Mouse (Mus musculus): Measurements from ENCODE around the gene Gstt3. TPM values are rescaled to one million over a fixed set of nuclear protein-coding genes. Genes with fewer than 3 reads are reported as not detected.

Gene Gstt3
- polyA plus RNA-seq, 1 experiment from 2014 or later = 72.6 TPM

- H3K4me2 ChIP-seq (replicated peaks; ENCODE audit: low read depth) = no peak overlapping the region
- H3K9me3 ChIP-seq (ENCODE audit: control insufficient read depth, low read length) = no peaks in the 10 kb centered on the region
- 62% methylated on average over 5 of the region's 5 CpGs for whole genome bisulfite sequencing
- peak; percentile 64 for DNase-seq (ENCODE audit: low spot score)
- no peaks in the 10 kb centered on the region for H3K36me3 ChIP-seq (ENCODE audit: control insufficient read depth, insufficient read depth, low read length)
- H3K27ac ChIP-seq (replicated peaks) = no peak overlapping the region
- no peaks in the 10 kb centered on the region for H3K27me3 ChIP-seq (ENCODE audit: control insufficient read depth, insufficient read depth, low read length)
- H3K4me1 ChIP-seq (replicated peaks; ENCODE audit: control insufficient read depth, insufficient read depth) = no peaks in the 10 kb centered on the region; the same call in 1 of the 2 replicates
- no peak overlapping the region for H3K9ac ChIP-seq (ENCODE audit: low read length)
- H3K4me3 ChIP-seq (ENCODE audit: low read depth, low read length) = no peak overlapping the region
- ATAC-seq (ENCODE audit: low FRiP score, low TSS enrichment) = peak; percentile 94
- no peak for TF ChIP-seq EP300 (optimal IDR thresholded peaks at IDR 0.05)
- no peak for TF ChIP-seq CTCF (IDR thresholded peaks at IDR 0.05; ENCODE audit: low read depth)
Observed at GRCm38 (mm10) chr10:75789841-75790240, 8.6 kb upstream of the Gstt3 start.

- no peaks in the 10 kb centered on the region for H3K27me3 ChIP-seq (ENCODE audit: control insufficient read depth, insufficient read depth, low read length)
- H3K4me3 ChIP-seq (ENCODE audit: low read depth, low read length) = no peak overlapping the region
- H3K36me3 ChIP-seq (ENCODE audit: control insufficient read depth, insufficient read depth, low read length) = no peaks in the 10 kb centered on the region
- H3K27ac ChIP-seq (replicated peaks) = no peak overlapping the region
- no peaks in the 10 kb centered on the region for H3K9me3 ChIP-seq (ENCODE audit: control insufficient read depth, low read length)
- ATAC-seq (ENCODE audit: low FRiP score, low TSS enrichment) (0 out of 2 replicates have a peak, but pooled peaks have one; percentile 33), DNase-seq (ENCODE audit: low spot score) (no peak)
- no peak overlapping the region for H3K9ac ChIP-seq (ENCODE audit: low read length)
- 80% methylated on average over 6 of the region's 6 CpGs for WGBS
- H3K4me1 ChIP-seq (replicated peaks; ENCODE audit: control insufficient read depth, insufficient read depth) = no peaks in the 10 kb centered on the region
- TF ChIP-seq CTCF (IDR thresholded peaks at IDR 0.05; ENCODE audit: low read depth) = no peak
- no peak for TF ChIP-seq EP300 (optimal IDR thresholded peaks at IDR 0.05)
- H3K4me2 ChIP-seq (replicated peaks; ENCODE audit: low read depth) = no peak overlapping the region
Observed at GRCm38 (mm10) chr10:75789081-75789735, 8.0 kb upstream of the Gstt3 start.

GRCm38 (mm10) chr10:75788277-75788676, 7.1 kb upstream of the Gstt3 start:
- Histone ChIP-seq H3K27ac (replicated peaks) (no peak overlapping the region), H3K9me3 (ENCODE audit: control insufficient read depth, low read length) (no peaks in the 10 kb centered on the region), H3K9ac (ENCODE audit: low read length) (no peak overlapping the region), H3K4me2 (replicated peaks; ENCODE audit: low read depth) (no peak overlapping the region), H3K36me3 (ENCODE audit: control insufficient read depth, insufficient read depth, low read length) (no peaks in the 10 kb centered on the region), H3K4me3 (ENCODE audit: low read depth, low read length) (no peak overlapping the region), H3K4me1 (replicated peaks; ENCODE audit: control insufficient read depth, insufficient read depth) (no peaks in the 10 kb centered on the region), H3K27me3 (ENCODE audit: control insufficient read depth, insufficient read depth, low read length) (no peaks in the 10 kb centered on the region)
- TF ChIP-seq CTCF (IDR thresholded peaks at IDR 0.05; ENCODE audit: low read depth) (no peak), EP300 (optimal IDR thresholded peaks at IDR 0.05) (no peak)
- DNase-seq (ENCODE audit: low spot score) = no peak
- ATAC-seq (ENCODE audit: low FRiP score, low TSS enrichment) = no peak
- WGBS = 90% methylated on average over 8 of the region's 8 CpGs

GRCm38 (mm10) chr10:75785442-75785841, 4.2 kb upstream of the Gstt3 start:
- no peaks in the 10 kb centered on the region for H3K9me3 ChIP-seq (ENCODE audit: control insufficient read depth, low read length)
- DNase-seq (ENCODE audit: low spot score) (no peak), ATAC-seq (ENCODE audit: low FRiP score, low TSS enrichment) (no peak)
- H3K36me3 ChIP-seq (ENCODE audit: control insufficient read depth, insufficient read depth, low read length) = no peaks in the 10 kb centered on the region
- no peak overlapping the region for H3K4me2 ChIP-seq (replicated peaks; ENCODE audit: low read depth)
- H3K4me3 ChIP-seq (ENCODE audit: low read depth, low read length) = no peak overlapping the region
- 62% methylated on average over 1 of the region's 1 CpGs for WGBS
- H3K27me3 ChIP-seq (ENCODE audit: control insufficient read depth, insufficient read depth, low read length) = no peaks in the 10 kb centered on the region
- no peak for TF ChIP-seq CTCF (IDR thresholded peaks at IDR 0.05; ENCODE audit: low read depth)
- TF ChIP-seq EP300 (optimal IDR thresholded peaks at IDR 0.05) = no peak
- H3K27ac ChIP-seq (replicated peaks) = no peak overlapping the region
- H3K9ac ChIP-seq (ENCODE audit: low read length) = no peak overlapping the region
- no peaks in the 10 kb centered on the region; the same call in 1 of the 2 replicates for H3K4me1 ChIP-seq (replicated peaks; ENCODE audit: control insufficient read depth, insufficient read depth)

GRCm38 (mm10) chr10:75779206-75780174, 1.7 kb downstream of the Gstt3 start:
- peak; percentile 84 for DNase-seq (ENCODE audit: low spot score)
- 24% methylated on average over 15 of the region's 15 CpGs for WGBS

More at GRCm38 (mm10) chr10:75779206-75780174, 1.7 kb downstream of the Gstt3 start:
- H3K9me3 ChIP-seq (ENCODE audit: control insufficient read depth, low read length) = no peaks in the 10 kb centered on the region
- no peaks in the 10 kb centered on the region; the same call in 1 of the 2 replicates for H3K4me1 ChIP-seq (replicated peaks; ENCODE audit: control insufficient read depth, insufficient read depth)
- ATAC-seq (ENCODE audit: low FRiP score, low TSS enrichment) = peak; percentile 62
- no peak for TF ChIP-seq EP300 (optimal IDR thresholded peaks at IDR 0.05)
- no peak for TF ChIP-seq CTCF (IDR thresholded peaks at IDR 0.05; ENCODE audit: low read depth)
- H3K4me2 ChIP-seq (replicated peaks; ENCODE audit: low read depth) = peak overlapping the region; percentile 95
- no peaks in the 10 kb centered on the region for H3K27me3 ChIP-seq (ENCODE audit: control insufficient read depth, insufficient read depth, low read length)
- H3K36me3 ChIP-seq (ENCODE audit: control insufficient read depth, insufficient read depth, low read length) = no peaks in the 10 kb centered on the region
- H3K9ac ChIP-seq (ENCODE audit: low read length) = no peak overlapping the region
- peak overlapping the region; percentile 57; the same call in 1 of the 2 replicates for H3K4me3 ChIP-seq (ENCODE audit: low read depth, low read length)
- peak overlapping the region; percentile 92 for H3K27ac ChIP-seq (replicated peaks)
